Mouse (Mus musculus) gastrocnemius, postnatal 25 days (tissue): ENCODE measurements around the gene Calu. TPM values are rescaled to one million over a fixed set of nuclear protein-coding genes. Genes with fewer than 3 reads are reported as not detected.

ENCODE experiments used
- DNase-seq: peaks from one replicate; pipeline ENCODE4 v3.0.0; 2022
- microRNA-seq, 2 experiments: library from miRNA; unstranded; fragments of <30 nt; microRNA quantifications; one replicate each; pipeline ENCODE4 v1.2.0; 2021; ENCODE audit warnings: borderline replicate concordance in 2 of 2
- total RNA-seq, 2 experiments: library from RNA; stranded (reverse); gene quantifications; 1 replicate in 1 of 2; 2 replicates in 1 of 2; pipeline ENCODE4 v1.2.3; 2021

Calu gene
- total RNA-seq, 2 experiments from 2014 or later, result 99.7 to 108 TPM

DNA sequence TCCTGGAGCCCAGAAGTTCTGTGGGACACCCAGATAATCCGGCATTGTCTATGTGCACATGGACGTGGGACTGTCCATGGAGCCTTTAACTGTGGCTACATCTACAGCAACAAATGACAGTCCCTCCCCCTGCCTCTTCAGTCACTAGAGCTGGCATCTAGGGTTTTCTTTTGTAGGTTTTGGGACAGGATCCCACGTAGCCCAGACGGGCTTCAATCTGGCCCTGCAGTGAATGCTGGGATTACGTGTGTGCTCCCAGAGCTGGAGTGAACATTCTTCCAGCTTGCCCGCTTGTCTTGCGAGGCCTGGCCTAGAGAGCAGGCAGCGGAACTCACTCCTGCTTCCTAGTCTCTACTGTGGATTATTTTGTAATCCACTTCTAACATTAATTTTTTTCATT is 77.2 kb downstream of the Calu start:
- DNase-seq, result no peak

DNA sequence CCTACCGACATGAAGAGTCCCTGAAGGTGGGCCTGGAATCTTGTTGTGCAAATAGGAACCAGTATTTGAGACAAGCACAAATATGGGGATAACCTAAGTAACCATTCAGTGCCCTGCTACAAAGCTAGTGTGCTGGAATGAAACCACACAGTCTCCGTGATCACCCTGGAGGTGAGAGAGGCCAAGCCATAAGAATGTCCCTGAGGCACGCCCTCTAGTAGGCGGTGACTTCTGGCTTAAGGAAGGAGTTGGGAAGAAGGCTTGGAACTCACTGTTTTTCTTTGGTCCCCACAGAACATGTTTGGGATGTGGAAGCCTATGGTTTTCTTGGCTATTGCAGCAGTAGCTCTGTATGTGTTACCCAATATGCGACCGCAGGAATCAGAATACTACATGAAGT is 78.5 kb downstream of the Calu start:
- DNase-seq, result no peak

Small RNA genes lying within 50 kb of the gene (microRNA-seq; reads per million reads assigned to microRNA genes)
- gene Gm26220 (0 reads per million in 2 experiments), gene Gm44354 (0 reads per million in 2 experiments)

Other genes with a start within 250 kb of the Calu start
- 10 to 100 TPM; 13.7 to 14.1 TPM for gene Rbm28, start 183.1 kb upstream of the Calu start, total RNA-seq
- 1 to 10 TPM in 1 of 2 experiments, under 1 TPM in 1; 0.97 to 1.1 TPM for gene Prrt4, start 168.5 kb upstream of the Calu start, total RNA-seq
- gene Impdh1, start 131.7 kb upstream of the Calu start, total RNA-seq, result 10 to 100 TPM; 13.6 to 15.5 TPM
- 1 to 10 TPM; 3.5 to 4.2 TPM for gene Hilpda, start 75.6 kb upstream of the Calu start, total RNA-seq
- gene Fam71f2, start 68.5 kb upstream of the Calu start, total RNA-seq, result not detected
- gene Fam71f1, start 28.9 kb upstream of the Calu start, total RNA-seq, result not detected
- gene Opn1sw, start 40.4 kb downstream of the Calu start, total RNA-seq, result under 1 TPM; 0.13 to 0.32 TPM
- 10 to 100 TPM in 1 of 2 experiments, 1 to 10 TPM in 1; 8.0 to 14.1 TPM for gene Ccdc136, start 48.2 kb downstream of the Calu start, total RNA-seq
- 100 to 1,000 TPM; 420 to 954 TPM for gene Flnc, start 85.2 kb downstream of the Calu start, total RNA-seq
- 100 to 1,000 TPM in 1 of 2 experiments, 10 to 100 TPM in 1; 90.2 to 102 TPM for gene Atp6v1f, start 119.6 kb downstream of the Calu start, total RNA-seq
- gene Atp6v1fnb, start 123.4 kb downstream of the Calu start, total RNA-seq, result not detected
- 1 to 10 TPM; 5.1 to 5.7 TPM for gene Kcp, start 159.9 kb downstream of the Calu start, total RNA-seq
- gene Irf5, start 178.6 kb downstream of the Calu start, total RNA-seq, result 1 to 10 TPM; 1.4 to 8.5 TPM